Mouse (Mus musculus): ENCODE measurements at regions not wholly inside any gene's neighbourhood (a gene's known extent, or its start where the extent isn't known, plus 50 kb on each side); places are given as distances from the start of the nearest gene placed in this dataset.

- TF ChIP-seq POLR2A (IDR thresholded peaks at IDR 0.05; ENCODE audit: insufficient read length, low read depth) (no peak), MYOG (IDR thresholded peaks at IDR 0.05; ENCODE audit: control insufficient read depth in 1 of 3, insufficient read depth in 1 of 3, insufficient read length in 2 of 3, low read depth in 2 of 3) (no peak), CEBPB (IDR thresholded peaks at IDR 0.05; ENCODE audit: insufficient read depth, poor library complexity, severe bottlenecking) (no peak), REST (IDR thresholded peaks at IDR 0.05; ENCODE audit: insufficient read depth, insufficient read length) (no peak), SRF (IDR thresholded peaks at IDR 0.05; ENCODE audit: control insufficient read depth, insufficient read length, low read depth) (no peak), USF1 (IDR thresholded peaks at IDR 0.05; ENCODE audit: low read depth) (no peak), MAX (IDR thresholded peaks at IDR 0.05; ENCODE audit: low read depth) (no peak), MYOD1 (IDR thresholded peaks at IDR 0.05; ENCODE audit: control insufficient read depth in 1 of 3, insufficient read length in 2 of 3, low read depth in 2 of 3) (no peak), POLR2AphosphoS2 (IDR thresholded peaks at IDR 0.05; ENCODE audit: insufficient read length, low read depth) (no peak), TCF12 (IDR thresholded peaks at IDR 0.05; ENCODE audit: insufficient read depth, poor library complexity, severe bottlenecking) (no peak)
These were observed 266.8 kb upstream of the Runx1 start for GRCm38 (mm10) chr16:93092796-93093195.
